Mouse (Mus musculus): ENCODE results near the gene Ankrd33b. TPM values are rescaled to one million over a fixed set of nuclear protein-coding genes. Genes with fewer than 3 reads are reported as not detected.

Gene Ankrd33b
- polyA plus RNA-seq, 1 experiment from 2014 or later, result 0.86 TPM

DNA sequence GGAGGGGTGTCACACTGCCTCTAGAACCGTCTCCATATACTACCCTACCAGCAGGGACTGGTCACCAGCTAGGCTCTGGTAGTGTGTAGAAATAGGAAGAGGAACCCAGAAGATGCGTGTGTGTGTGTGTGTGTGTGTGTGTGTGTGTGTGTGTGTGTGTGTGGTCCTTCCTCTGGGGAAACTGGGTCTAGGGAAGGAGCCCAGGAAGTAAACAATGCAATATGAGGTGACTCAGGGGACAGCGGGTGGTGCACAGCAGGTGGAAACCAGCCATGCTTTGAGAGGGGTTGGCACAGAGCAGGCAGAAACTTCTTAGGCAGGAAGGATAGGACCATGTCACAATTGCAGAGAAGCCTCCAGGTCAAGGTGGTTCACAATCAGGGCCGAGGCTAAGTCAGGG, 30.8 kb downstream of the Ankrd33b start:
- WGBS, result 82% methylated on average over 4 of the region's 4 CpGs

DNA sequence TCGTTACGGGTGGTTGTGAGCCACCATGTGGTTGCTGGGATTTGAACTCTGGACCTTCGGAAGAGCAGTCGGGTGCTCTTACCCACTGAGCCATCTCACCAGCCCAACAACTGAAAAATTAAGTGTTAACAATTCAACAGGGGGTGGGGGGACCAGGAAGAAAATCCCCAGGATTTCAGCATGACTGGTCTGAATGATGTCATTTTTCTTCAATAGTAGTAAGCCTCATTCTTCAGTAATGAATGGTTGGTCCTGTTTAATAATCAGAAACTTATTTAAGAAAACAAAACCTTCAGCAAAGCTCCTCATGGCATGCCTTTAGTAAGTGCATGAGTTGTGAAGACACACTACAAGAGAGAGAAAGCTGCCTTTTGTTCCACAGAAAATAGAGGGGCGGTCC, 32.7 kb downstream of the Ankrd33b start:
- WGBS, result 94% methylated on average over 5 of the region's 5 CpGs
- Histone ChIP-seq H3K4me2 (replicated peaks) (no peak overlapping the region), H3K36me3 (no peaks in the 10 kb centered on the region), H3K9ac (replicated peaks) (no peak overlapping the region), H3K27me3 (no peaks in the 10 kb centered on the region), H3K9me3 (no peaks in the 10 kb centered on the region), H3K4me1 (replicated peaks) (no peaks in the 10 kb centered on the region), H3K4me3 (replicated peaks) (no peak overlapping the region), H3K27ac (no peak overlapping the region)
- ATAC-seq, result no peak

More for the DNA sequence above, 30.8 kb downstream of the Ankrd33b start:
- H3K4me3 ChIP-seq (replicated peaks), result no peak overlapping the region
- no peaks in the 10 kb centered on the region for H3K9me3 ChIP-seq
- no peaks in the 10 kb centered on the region for H3K27me3 ChIP-seq
- H3K36me3 ChIP-seq, result no peaks in the 10 kb centered on the region
- no peaks in the 10 kb centered on the region for H3K4me1 ChIP-seq (replicated peaks)
- H3K27ac ChIP-seq, result no peak overlapping the region
- H3K4me2 ChIP-seq (replicated peaks), result no peak overlapping the region
- no peak for ATAC-seq
- H3K9ac ChIP-seq (replicated peaks), result no peak overlapping the region

DNA sequence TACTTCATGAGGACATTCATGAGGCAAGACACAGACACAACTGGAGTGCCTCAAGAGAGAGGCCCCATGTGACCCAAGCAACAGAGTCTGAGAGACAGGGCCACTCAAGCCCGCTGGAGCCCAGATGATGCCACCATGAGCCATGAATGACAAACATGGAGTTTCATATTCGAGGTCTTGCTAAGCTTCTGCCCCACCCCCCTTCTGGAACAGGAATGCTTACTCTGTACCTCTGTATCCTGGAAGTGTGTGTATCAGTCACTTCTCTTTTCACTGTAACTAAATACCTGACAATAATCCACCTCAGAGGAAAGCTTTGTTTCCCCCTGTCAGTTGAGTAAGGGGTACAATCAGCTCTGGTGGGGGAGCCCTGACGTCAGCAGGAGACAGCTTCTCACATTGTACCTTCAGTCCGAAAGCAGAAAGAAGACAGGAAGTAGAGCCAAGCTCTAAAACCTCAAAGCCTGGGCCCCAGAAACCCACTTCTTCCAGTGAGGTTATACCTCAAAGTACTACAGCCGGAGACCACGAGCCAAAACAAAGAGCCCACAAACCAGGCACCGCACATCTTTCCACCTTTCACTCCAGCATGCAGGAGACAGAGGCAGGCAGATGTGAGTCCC, 34.9 kb downstream of the Ankrd33b start:
- Histone ChIP-seq H3K9ac (replicated peaks) (no peak overlapping the region), H3K27ac (no peak overlapping the region), H3K4me3 (replicated peaks) (no peak overlapping the region), H3K36me3 (no peaks in the 10 kb centered on the region), H3K4me1 (replicated peaks) (peaks cover 8% of the 10 kb centered on the region; the same call in 1 of the 2 replicates), H3K9me3 (no peaks in the 10 kb centered on the region), H3K4me2 (replicated peaks) (no peak overlapping the region), H3K27me3 (no peaks in the 10 kb centered on the region)
- ATAC-seq, result no peak
- 88% methylated on average over 7 of the region's 7 CpGs for WGBS

DNA sequence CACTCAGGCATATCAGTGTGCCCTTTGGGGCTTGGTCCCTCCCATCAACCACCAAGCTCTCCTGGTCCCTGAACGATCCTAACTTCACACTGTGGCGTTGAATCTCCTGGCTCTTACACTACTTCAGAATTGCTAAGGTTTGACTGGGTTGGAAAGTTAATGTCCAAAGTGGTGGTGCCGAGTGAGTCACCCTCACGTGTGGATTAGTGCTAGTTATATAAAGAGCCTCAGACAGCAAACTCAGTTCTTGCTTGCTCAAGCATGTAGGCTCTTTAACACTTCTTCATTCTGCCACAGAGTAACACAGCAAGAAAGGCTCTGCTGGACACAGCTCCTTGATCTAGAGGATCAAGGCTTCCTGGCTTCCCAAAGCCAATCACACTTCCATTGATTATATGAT, 35.8 kb downstream of the Ankrd33b start:
- Histone ChIP-seq H3K36me3 (no peaks in the 10 kb centered on the region), H3K27me3 (no peaks in the 10 kb centered on the region), H3K9ac (replicated peaks) (no peak overlapping the region), H3K4me3 (replicated peaks) (no peak overlapping the region), H3K9me3 (no peaks in the 10 kb centered on the region), H3K4me2 (replicated peaks) (no peak overlapping the region), H3K27ac (no peak overlapping the region), H3K4me1 (replicated peaks) (peaks cover 8% of the 10 kb centered on the region; the same call in 1 of the 2 replicates)
- WGBS, result 43% methylated on average over 4 of the region's 4 CpGs
- no peak for ATAC-seq

DNA sequence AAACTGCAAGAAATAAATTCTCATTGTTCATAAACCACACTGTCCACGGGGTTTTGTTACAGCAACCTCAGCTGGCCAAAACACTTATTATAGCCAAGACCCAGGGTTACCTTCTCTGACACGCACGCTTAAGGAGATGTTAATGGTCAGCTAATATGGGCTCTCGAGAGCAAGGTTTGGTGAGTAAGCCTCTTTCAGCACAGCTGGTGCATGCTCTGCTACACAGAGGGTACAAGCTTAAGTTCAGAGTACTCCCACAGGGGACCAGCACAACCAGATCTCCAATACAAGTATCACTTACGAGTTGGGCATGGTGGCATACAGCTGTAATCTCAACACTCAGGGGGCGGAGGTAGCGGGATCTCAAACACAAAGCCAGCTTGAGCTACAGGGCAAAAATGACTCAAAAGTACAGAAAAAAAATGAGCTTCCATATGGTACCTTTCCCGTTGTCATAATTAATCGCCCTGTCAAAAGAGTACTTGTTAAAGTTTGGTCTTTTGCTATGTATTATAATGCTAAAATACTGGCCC, 39.4 kb downstream of the Ankrd33b start:
- Histone ChIP-seq H3K9me3 (no peaks in the 10 kb centered on the region), H3K36me3 (no peaks in the 10 kb centered on the region), H3K27ac (no peak overlapping the region), H3K4me1 (replicated peaks) (peaks cover 8% of the 10 kb centered on the region; the same call in 1 of the 2 replicates), H3K27me3 (no peaks in the 10 kb centered on the region), H3K4me3 (replicated peaks) (no peak overlapping the region), H3K9ac (replicated peaks) (no peak overlapping the region), H3K4me2 (replicated peaks) (no peak overlapping the region)
- 77% methylated on average over 9 of the region's 9 CpGs for WGBS
- ATAC-seq, result no peak

DNA sequence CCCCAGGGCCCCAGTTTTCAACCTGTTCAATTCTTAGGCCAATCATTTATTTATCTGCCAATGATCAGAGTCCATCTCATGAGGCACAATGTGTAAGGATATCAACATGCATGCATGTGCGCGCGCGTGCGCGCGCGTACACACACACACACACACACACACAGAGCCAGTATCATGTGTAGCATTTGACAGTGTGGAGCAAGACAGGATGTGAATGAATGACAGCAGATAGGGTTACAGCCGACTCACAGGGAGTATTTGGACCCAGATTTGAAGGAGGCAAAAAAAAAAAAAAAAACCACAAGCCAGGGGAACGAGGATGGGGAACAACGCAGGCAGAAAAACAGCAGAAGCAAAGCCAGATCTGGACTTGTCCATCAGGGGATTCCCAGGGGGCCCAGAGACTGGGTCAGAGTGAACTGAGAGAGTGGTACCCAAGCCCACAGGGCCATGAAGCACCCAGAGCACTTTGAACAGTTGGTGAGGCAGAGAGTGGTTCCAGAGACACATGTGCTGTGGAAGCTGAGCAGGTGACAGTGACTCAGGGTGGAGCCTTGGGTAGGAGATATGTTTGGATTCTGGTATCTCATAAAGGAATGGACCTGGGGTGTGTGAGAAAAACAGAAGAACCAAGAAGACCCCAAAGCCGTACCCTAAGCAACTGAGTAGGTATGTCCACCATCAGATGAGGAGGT, 41.7 kb downstream of the Ankrd33b start:
- no peaks in the 10 kb centered on the region for H3K9me3 ChIP-seq
- no peaks in the 10 kb centered on the region for H3K36me3 ChIP-seq
- no peak for ATAC-seq
- no peak overlapping the region for H3K9ac ChIP-seq (replicated peaks)
- H3K4me1 ChIP-seq (replicated peaks), result peaks cover 8% of the 10 kb centered on the region; the same call in 1 of the 2 replicates
- no peak overlapping the region for H3K4me3 ChIP-seq (replicated peaks)
- WGBS, result 95% methylated on average over 12 of the region's 12 CpGs
- no peak overlapping the region for H3K4me2 ChIP-seq (replicated peaks)
- H3K27me3 ChIP-seq, result no peaks in the 10 kb centered on the region
- H3K27ac ChIP-seq, result no peak overlapping the region

DNA sequence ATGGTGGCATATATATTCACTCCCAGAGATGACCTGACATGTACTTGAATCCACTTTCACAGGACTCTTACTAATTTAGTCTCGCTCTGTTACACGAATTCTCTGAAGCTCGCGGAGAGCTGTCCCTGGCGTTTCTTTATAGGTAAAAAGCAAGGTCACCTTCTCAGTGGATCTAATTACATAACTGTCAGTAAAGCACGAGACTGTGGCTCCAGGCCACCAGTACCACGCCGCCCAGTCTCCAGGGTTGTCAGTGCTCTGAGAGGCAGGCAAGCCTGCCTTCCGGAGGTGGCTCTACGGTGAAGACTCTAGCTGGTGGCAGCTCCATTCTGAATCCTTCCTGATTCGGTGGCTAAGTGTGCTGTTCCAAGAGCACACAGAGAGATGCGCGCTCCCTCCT, 43.0 kb downstream of the Ankrd33b start:
- Histone ChIP-seq H3K36me3 (no peaks in the 10 kb centered on the region), H3K27me3 (no peaks in the 10 kb centered on the region), H3K4me2 (replicated peaks) (no peak overlapping the region), H3K9ac (replicated peaks) (no peak overlapping the region), H3K4me3 (replicated peaks) (no peak overlapping the region), H3K4me1 (replicated peaks) (peaks cover 12% of the 10 kb centered on the region), H3K9me3 (no peaks in the 10 kb centered on the region), H3K27ac (no peak overlapping the region)
- ATAC-seq, result 0 out of 2 replicates have a peak, but pooled peaks have one; percentile 38
- 83% methylated on average over 13 of the region's 13 CpGs for WGBS

DNA sequence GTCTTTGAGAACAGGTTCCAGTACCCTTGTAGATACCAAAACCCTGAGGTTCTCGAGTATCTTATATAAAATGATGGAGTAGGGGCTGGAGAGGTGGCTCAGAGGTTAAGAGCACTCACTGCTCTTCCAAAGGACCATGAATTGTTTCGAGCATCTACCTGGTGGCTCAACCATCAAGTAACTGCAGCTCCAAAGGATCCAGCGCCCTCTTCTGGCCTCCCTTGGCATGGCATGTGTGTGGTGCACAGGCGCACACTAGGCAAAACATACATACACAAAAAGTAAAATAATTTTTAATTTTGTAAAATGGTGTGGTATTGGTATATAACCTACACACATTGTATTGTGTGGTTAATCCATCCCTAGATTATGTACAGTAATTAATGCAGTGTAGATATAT, 43.8 kb downstream of the Ankrd33b start:
- ATAC-seq, result no peak
- Histone ChIP-seq H3K27me3 (no peaks in the 10 kb centered on the region), H3K4me3 (replicated peaks) (no peak overlapping the region), H3K9me3 (no peaks in the 10 kb centered on the region), H3K4me1 (replicated peaks) (peaks cover 15% of the 10 kb centered on the region), H3K4me2 (replicated peaks) (no peak overlapping the region), H3K27ac (no peak overlapping the region), H3K9ac (replicated peaks) (no peak overlapping the region), H3K36me3 (no peaks in the 10 kb centered on the region)
- 83% methylated on average over 4 of the region's 4 CpGs for WGBS

DNA sequence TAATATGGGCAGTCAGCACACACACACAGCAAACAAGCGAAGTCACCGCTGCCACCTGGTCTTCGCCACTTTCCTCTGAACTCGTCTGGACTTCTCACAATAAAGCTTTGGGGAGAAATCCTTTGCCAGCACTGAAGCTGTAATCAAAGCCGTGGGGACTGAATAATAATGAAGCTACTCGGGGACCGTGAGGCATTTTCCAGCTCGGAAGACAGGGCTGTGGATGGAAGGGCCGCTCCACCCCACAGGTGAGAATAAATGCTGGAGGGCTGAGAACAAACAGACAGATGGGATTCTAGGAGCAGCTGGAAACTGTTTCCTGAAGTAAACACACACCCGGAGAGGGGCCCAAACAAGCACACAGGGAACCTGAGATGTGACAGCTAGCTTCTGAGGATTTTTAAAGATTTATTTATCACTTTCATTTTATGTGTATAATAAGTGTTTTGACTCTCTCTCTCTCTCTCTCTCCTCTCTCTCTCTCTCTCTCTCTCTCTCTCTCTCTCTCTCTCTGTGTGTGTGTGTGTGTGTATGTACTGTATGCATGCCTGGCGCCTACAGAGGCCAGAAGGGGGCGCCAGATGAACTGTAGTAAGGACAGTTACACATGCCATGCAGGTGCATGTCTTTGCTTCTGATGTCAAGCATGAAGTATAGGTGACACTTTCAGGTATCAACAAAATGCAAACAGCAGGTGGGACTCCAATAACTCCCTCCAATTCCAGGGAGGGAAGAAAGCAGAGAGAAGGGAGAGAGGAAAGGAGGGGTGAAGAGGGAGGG, 46.7 kb downstream of the Ankrd33b start:
- Histone ChIP-seq H3K27ac (no peak overlapping the region), H3K4me3 (replicated peaks) (no peak overlapping the region), H3K9me3 (no peaks in the 10 kb centered on the region), H3K27me3 (no peaks in the 10 kb centered on the region), H3K4me1 (replicated peaks) (peaks cover 23% of the 10 kb centered on the region), H3K9ac (replicated peaks) (no peak overlapping the region), H3K4me2 (replicated peaks) (no peak overlapping the region), H3K36me3 (no peaks in the 10 kb centered on the region)
- no peak for ATAC-seq
- WGBS, result 48% methylated on average over 12 of the region's 12 CpGs

DNA sequence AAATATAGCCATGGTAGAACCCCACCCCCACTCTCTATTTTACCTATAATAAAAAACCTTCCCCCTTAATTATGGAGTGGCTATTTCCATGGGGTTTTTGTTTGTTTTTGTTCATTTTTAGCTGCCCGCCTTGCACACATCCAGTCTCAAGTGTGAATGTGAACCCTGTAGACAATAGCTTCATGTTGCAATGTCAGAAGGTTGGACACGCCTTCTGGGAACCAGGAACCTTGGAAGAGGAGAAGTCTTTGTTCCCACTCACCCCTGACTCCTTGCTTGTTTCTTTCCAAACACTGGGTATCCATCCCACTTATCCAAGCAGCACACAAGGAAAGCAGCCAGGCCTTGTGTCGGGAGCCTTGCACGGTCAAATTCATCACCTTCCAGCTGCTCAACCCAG, 48.5 kb downstream of the Ankrd33b start:
- WGBS, result 56% methylated on average over 4 of the region's 4 CpGs
- no peaks in the 10 kb centered on the region for H3K36me3 ChIP-seq
- H3K27me3 ChIP-seq, result no peaks in the 10 kb centered on the region
- H3K9ac ChIP-seq (replicated peaks), result no peak overlapping the region
- H3K9me3 ChIP-seq, result no peaks in the 10 kb centered on the region
- H3K4me2 ChIP-seq (replicated peaks), result no peak overlapping the region
- ATAC-seq, result no peak
- H3K4me3 ChIP-seq (replicated peaks), result no peak overlapping the region
- no peak overlapping the region for H3K27ac ChIP-seq
- H3K4me1 ChIP-seq (replicated peaks), result peaks cover 23% of the 10 kb centered on the region

DNA sequence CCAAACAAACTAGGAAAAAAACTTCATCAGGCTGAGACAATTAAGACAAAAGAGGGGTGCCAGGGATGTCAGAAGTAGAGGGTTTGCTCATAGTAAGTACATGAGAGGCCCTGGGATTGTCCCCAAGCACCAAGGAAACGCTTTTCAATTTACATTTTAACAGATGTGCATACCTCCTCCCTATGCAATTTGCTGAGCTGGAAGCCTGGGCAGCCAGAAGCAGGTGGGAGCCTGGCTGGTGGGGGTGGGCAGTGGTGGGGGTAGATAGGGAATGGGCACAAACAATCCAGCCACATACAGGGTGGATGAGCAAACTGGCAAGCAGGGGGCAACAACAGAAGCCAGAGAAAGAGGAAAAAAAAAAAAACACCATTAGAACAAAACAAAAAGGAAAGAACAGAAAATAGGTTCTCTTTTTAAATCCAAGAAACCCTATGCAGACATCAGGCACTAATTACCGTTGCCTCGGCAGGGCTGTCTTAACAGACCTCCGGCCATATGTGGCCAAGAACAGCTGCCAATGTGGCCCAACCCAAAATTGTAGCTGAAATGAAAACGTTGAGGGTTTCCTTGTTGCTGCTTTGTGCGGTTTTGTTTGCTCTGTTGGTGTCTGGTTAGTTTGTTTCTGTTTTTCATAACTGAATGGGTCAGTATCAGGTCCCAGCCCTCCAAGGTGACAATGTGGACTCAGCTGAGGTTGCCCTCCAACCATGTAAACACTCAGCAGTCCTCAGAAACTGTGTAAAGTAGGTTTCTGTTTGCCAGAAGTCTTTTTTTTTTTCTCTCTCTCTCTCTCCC, 49.2 kb downstream of the Ankrd33b start:
- Histone ChIP-seq H3K9me3 (no peaks in the 10 kb centered on the region), H3K27me3 (no peaks in the 10 kb centered on the region), H3K9ac (replicated peaks) (no peak overlapping the region), H3K36me3 (no peaks in the 10 kb centered on the region), H3K4me3 (replicated peaks) (no peak overlapping the region), H3K4me2 (replicated peaks) (no peak overlapping the region), H3K4me1 (replicated peaks) (peaks cover 23% of the 10 kb centered on the region), H3K27ac (no peak overlapping the region)
- 47% methylated on average over 6 of the region's 6 CpGs for WGBS
- no peak for ATAC-seq
